Mouse (Mus musculus) embryonic fibroblast, embryonic 13.5 days (primary cell): Measurements from ENCODE around the gene Pgpep1l. TPM values are rescaled to one million over a fixed set of nuclear protein-coding genes. Genes with fewer than 3 reads are reported as not detected.
A peak's percentile ranks its signal among the peaks of the same experiment; 100 is the strongest.

Experiments
- H3K27ac ChIP-seq: 2 replicates; pipeline ENCODE4 v1.5.1; 2012; ENCODE audit warnings: low read length, control low read depth, inconsistent platforms; ENCODE audit not compliant: insufficient read depth
- H3K4me1 ChIP-seq: 2 replicates; pipeline ENCODE4 v1.6.1; 2011; ENCODE audit warnings: low read length; ENCODE audit not compliant: control insufficient read depth, insufficient read depth
- H3K4me3 ChIP-seq: 2 replicates; pipeline ENCODE4 v1.5.1; 2011; ENCODE audit warnings: mild to moderate bottlenecking, control low read depth, low read length; ENCODE audit not compliant: insufficient read depth
- CTCF ChIP-seq: IDR thresholded peaks from 2 replicates; pipeline ENCODE4 v1.5.1; 2011; ENCODE audit warnings: mild to moderate bottlenecking, control low read depth, low read length, moderate library complexity, borderline replicate concordance; ENCODE audit not compliant: insufficient read depth
- POLR2A ChIP-seq: IDR thresholded peaks from 2 replicates; pipeline ENCODE4 v1.6.1; 2011; ENCODE audit warnings: low read depth, mild to moderate bottlenecking, control low read depth, low read length, moderate library complexity
- polyA plus RNA-seq: library from polyadenylated mRNA; stranded (reverse); fragments of >200 nt; gene quantifications from 2 replicates; pipeline ENCODE4 v1.2.4, GENCODE M21; 2011; ENCODE audit warnings: low read depth; ENCODE audit not compliant: missing spikeins, insufficient read length

Gene Pgpep1l
- polyA plus RNA-seq: 1.8 and 2.2 TPM in 2 replicates

GRCm38 (mm10) chr7:68264028-68264453, at the start of gene Pgpep1l:
Gene Pgpep1l (minus strand): TSS chr7:68264233.
- Histone ChIP-seq H3K4me3 (no peak within 1 kb of the TSS), H3K4me1 (peaks cover 30% of the 10 kb centered on the region), H3K27ac (no peak within 1 kb of the TSS)
- no peak for TF ChIP-seq CTCF
- TF ChIP-seq POLR2A: no peak

DNA sequence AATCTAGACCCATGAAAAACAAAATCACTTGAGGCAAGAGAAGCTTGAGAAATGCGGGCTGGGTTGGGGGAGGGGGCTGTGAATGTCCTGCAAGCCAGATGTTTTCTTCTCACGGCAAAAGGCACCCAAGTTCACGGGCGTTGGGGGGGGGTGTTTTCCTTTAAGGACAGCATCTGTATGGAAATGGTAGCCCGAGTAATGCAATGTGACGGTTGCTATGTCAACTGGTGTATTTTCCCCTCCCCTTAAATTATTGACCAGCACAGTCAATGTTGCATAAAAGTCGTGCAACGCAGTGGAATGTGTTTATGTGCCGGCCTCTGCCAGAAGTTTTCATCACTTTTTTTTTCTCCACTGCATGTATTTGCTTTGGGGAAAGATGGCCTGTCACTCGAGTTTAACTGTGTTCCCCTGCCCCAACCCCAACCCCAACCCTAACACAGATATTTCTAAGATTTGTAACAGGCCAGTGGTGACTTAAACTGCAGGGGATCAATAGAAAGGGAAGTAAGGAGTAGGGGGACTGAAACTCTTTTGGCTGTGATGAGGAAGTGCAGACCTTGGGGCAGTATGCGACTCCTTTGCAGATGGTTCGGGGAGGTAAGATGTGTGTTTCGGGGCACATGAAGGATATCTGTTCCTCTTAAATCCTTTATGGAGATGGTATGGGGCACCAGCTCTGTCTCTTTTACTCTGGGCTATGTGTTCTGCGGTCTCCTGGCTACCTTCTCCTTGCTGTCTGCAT, 49.2 kb upstream of the Pgpep1l start:
- Histone ChIP-seq H3K27ac (peak overlapping the region; percentile 96), H3K4me3 (no peak overlapping the region), H3K4me1 (peaks cover 25% of the 10 kb centered on the region)
- TF ChIP-seq CTCF (no peak), POLR2A (no peak)

DNA sequence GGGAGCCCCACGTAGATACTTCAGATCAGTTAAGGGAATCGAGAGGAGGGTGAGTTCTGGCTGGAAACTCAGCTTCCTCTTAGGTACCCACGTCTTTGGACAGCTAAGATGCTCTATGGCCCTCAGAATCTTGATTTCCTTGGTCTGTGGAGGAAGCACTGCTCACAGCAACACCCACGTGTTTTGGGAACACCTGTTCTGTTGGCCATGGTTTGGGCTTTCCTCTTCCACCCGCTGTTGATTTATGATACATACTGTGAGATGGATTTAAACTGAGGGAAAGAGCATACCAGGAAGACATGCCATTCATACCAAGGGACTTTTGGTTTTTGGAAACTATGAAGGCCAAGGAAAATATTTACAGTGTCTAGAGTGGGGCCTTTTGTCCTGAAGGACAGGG, 48.4 kb upstream of the Pgpep1l start:
- Histone ChIP-seq H3K4me3 (no peak overlapping the region), H3K27ac (peak overlapping the region; percentile 96), H3K4me1 (peaks cover 28% of the 10 kb centered on the region)
- no peak for TF ChIP-seq CTCF
- TF ChIP-seq POLR2A: no peak

GRCm38 (mm10) chr7:68311469-68311868, 47.4 kb upstream of the Pgpep1l start:
- TF ChIP-seq CTCF: no peak
- TF ChIP-seq POLR2A: no peak
- H3K4me1 ChIP-seq: peaks cover 28% of the 10 kb centered on the region
- peak overlapping the region; percentile 96; the same call in 1 of the 2 replicates for H3K27ac ChIP-seq
- no peak overlapping the region for H3K4me3 ChIP-seq

DNA sequence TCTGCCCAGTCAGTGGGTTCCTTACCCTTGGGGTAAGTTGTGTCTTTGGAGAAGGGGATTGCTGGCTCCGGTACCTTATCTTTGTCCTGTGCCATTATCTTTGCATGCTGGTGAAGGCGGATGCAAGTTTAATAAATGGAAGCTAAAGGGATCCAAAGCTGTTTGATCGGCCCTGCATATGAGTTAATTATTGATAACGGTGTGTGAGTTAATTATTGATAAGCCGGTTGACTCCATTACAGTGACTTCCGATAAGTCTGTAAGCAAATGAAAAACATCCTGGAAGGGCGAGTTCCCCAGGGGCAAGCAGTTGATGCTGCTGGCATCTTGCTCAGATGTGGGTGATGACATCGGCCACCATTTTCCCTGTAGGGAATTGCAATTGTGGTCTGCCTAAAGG, 42.7 kb upstream of the Pgpep1l start:
- Histone ChIP-seq H3K4me1 (peaks cover 14% of the 10 kb centered on the region), H3K27ac (no peak overlapping the region), H3K4me3 (no peak overlapping the region)
- TF ChIP-seq CTCF (no peak), POLR2A (no peak)

DNA sequence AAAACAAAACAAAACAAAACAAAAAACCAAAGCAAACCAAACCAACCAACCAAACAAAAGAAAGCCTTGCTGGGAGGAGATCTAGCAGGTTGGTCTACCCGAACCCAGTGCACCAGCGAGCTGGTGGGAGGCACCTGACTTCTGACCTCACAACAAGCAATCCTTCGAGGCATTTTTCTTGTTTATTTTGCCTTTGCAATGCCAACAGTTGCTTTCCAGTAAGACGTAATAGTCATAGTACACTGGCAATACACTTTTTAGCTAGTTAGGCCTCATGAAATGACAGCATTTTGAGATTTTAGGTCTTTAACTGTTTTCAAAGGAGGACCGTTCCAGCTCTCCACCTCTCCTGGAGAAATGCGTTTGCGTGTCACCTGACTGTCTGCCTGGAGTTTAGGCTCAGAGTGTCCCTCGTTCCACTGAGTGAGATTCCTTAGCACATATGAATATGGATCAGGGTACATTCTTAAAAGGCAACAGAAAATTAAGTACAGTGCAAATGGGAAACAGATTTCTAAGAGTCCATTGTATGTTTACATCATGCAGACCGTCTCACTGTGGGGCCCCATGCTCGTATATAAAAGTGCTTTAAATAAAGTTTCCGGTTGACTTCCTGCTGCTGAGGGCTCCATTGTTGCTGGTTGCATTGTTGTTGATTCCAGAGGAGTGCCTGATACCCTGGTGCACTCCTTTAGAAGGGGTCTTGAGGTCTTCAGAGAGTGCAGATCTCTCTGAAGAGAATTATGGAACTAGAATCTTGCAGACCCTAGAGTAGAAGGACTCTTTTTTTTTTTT, 41.9 kb upstream of the Pgpep1l start:
- Histone ChIP-seq H3K4me3 (no peak overlapping the region), H3K4me1 (peaks cover 14% of the 10 kb centered on the region), H3K27ac (no peak overlapping the region)
- TF ChIP-seq CTCF (no peak), POLR2A (no peak)

- Histone ChIP-seq H3K4me3 (no peak overlapping the region), H3K27ac (0 out of 2 replicates have a peak overlapping the region, but pooled peaks have one; percentile 14), H3K4me1 (peaks cover 11% of the 10 kb centered on the region)
- TF ChIP-seq POLR2A (no peak), CTCF (no peak)
Measured at GRCm38 (mm10) chr7:68303685-68304084, 39.7 kb upstream of the Pgpep1l start.

DNA sequence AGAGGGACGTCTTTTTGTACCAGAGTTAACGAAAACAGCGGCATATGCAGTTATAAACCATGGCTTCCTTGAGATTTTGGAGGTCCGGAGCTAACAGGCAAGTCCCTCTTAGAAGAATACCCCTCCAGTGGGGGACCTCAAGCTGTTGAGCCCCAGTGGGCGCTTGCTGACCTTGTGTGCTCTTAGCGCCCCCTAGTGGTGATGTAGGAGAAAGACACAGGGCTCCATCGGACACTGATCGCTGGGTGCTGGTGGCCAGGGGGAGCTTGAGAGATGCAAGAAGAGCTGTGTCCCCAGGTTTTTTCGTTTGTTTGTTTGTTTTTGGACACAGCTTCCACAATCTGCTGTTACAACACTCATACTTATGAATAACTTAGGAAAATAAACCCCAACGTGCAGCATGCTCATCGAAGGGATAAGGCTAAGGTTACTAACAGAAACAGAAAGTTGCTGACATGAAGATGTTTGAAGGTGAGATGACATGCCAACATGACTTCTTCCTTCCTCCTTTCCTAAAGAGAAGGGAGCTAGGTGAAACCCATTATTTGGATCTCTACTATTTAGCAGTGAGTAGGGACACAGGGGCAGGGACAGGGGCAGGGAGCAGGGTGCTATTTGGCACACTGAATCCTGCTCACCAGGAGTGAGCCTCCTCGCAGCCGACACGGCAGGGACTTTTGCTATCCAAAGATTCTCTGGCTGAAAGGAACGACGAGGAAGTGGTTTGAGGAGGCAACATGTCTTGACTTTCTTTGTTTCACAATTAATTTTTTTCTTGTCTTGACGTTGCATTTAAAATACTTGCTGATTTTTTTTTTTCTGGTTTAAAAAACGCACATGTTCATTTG, 38.8 kb upstream of the Pgpep1l start:
- TF ChIP-seq POLR2A: no peak
- TF ChIP-seq CTCF: peak; percentile 85; the same call in 1 of the 2 replicates
- Histone ChIP-seq H3K4me3 (peak overlapping the region; percentile 23), H3K27ac (no peak overlapping the region), H3K4me1 (peaks cover 11% of the 10 kb centered on the region)

- Histone ChIP-seq H3K27ac (peak overlapping the region; percentile 35), H3K4me3 (no peak overlapping the region), H3K4me1 (peaks cover 8% of the 10 kb centered on the region)
- TF ChIP-seq POLR2A (peak; percentile 40), CTCF (no peak)
Measured at GRCm38 (mm10) chr7:68301160-68301559, 37.1 kb upstream of the Pgpep1l start.
